Mouse (Mus musculus): ENCODE data around the gene A630095N17Rik. TPM values are rescaled to one million over a fixed set of nuclear protein-coding genes. Genes with fewer than 3 reads are reported as not detected.

The A630095N17Rik gene
- polyA plus RNA-seq (2012; rRNA removed; ENCODE audit: low replicate concordance), result not detected in 2 replicates

GRCm38 (mm10) chr1:75231664-75232152 lies at the start of gene A630095N17Rik:
Gene A630095N17Rik, minus strand, starts transcription at chr1:75232102.

GRCm38 (mm10) chr1:75278228-75278627 lies 46.3 kb upstream of the A630095N17Rik start, which contains the start of gene Resp18:
Gene Resp18, minus strand, starts transcription at chr1:75278415.

GRCm38 (mm10) chr1:75264091-75264880 lies 32.4 kb upstream of the A630095N17Rik start, which contains the start of gene Ptprn:
Gene Ptprn, minus strand, starts transcription at chr1:75264502.

GRCm38 (mm10) chr1:75236117-75237050 lies 4.5 kb upstream of the A630095N17Rik start, which contains the start of gene Dnajb2:
Gene Dnajb2, plus strand, starts transcription at chr1:75236406.

GRCm38 (mm10) chr1:75219531-75219930 lies 12.4 kb downstream of the A630095N17Rik start, which contains the start of gene Tuba4a:
Gene Tuba4a, minus strand, starts transcription at chr1:75219865.

GRCm38 (mm10) chr1:75210136-75211087 lies 21.5 kb downstream of the A630095N17Rik start, which contains the start of the genes Glb1l and Stk16:
Gene Glb1l, minus strand, starts transcription at chr1:75210813.
Gene Stk16, plus strand, starts transcription at chr1:75210838.

GRCm38 (mm10) chr1:75191622-75192402 lies 40.1 kb downstream of the A630095N17Rik start, which contains the start of the genes Ankzf1 and Atg9a:
Gene Ankzf1, plus strand, starts transcription at chr1:75192151.
Gene Atg9a, minus strand, starts transcription at chr1:75192196.

GRCm38 (mm10) chr1:75180105-75180590 lies 51.8 kb downstream of the A630095N17Rik start, which contains the start of gene Abcb6:
Gene Abcb6, minus strand, starts transcription at chr1:75180392.

Other genes with a start within 250 kb of the A630095N17Rik start
- 2.6 and 5.6 TPM in 2 replicates for gene Nhej1, start 106.9 kb downstream of the A630095N17Rik start, polyA plus RNA-seq (2012; rRNA removed; ENCODE audit: low replicate concordance)
- 0.76 and 0.80 TPM in 2 replicates for gene Slc23a3, start 98.2 kb downstream of the A630095N17Rik start, polyA plus RNA-seq (2012; rRNA removed; ENCODE audit: low replicate concordance)
- 66.5 and 70.1 TPM in 2 replicates for gene Cnppd1, start 89.4 kb downstream of the A630095N17Rik start, polyA plus RNA-seq (2012; rRNA removed; ENCODE audit: low replicate concordance)
- gene Retreg2, start 89.3 kb downstream of the A630095N17Rik start, polyA plus RNA-seq (2012; rRNA removed; ENCODE audit: low replicate concordance), result 139 and 161 TPM in 2 replicates
- 73.7 and 75.2 TPM in 2 replicates for gene Zfand2b, start 63.5 kb downstream of the A630095N17Rik start, polyA plus RNA-seq (2012; rRNA removed; ENCODE audit: low replicate concordance)
- gene Abcb6, start 51.7 kb downstream of the A630095N17Rik start, polyA plus RNA-seq (2012; rRNA removed; ENCODE audit: low replicate concordance), result 19.2 and 31.3 TPM in 2 replicates
- gene Ankzf1, start 40.0 kb downstream of the A630095N17Rik start, polyA plus RNA-seq (2012; rRNA removed; ENCODE audit: low replicate concordance), result 13.9 and 17.8 TPM in 2 replicates
- 70.2 and 110 TPM in 2 replicates for gene Atg9a, start 39.9 kb downstream of the A630095N17Rik start, polyA plus RNA-seq (2012; rRNA removed; ENCODE audit: low replicate concordance)
- gene Glb1l, start 21.3 kb downstream of the A630095N17Rik start, polyA plus RNA-seq (2012; rRNA removed; ENCODE audit: low replicate concordance), result 9.4 and 18.5 TPM in 2 replicates
- gene Stk16, start 21.3 kb downstream of the A630095N17Rik start, polyA plus RNA-seq (2012; rRNA removed; ENCODE audit: low replicate concordance), result 187 and 188 TPM in 2 replicates
- 75.9 and 184 TPM in 2 replicates for gene Tuba4a, start 12.2 kb downstream of the A630095N17Rik start, polyA plus RNA-seq (2012; rRNA removed; ENCODE audit: low replicate concordance)
- gene Dnajb2, start 4.3 kb upstream of the A630095N17Rik start, polyA plus RNA-seq (2012; rRNA removed; ENCODE audit: low replicate concordance), result 50.7 and 52.0 TPM in 2 replicates
- gene Ptprn, start 32.4 kb upstream of the A630095N17Rik start, polyA plus RNA-seq (2012; rRNA removed; ENCODE audit: low replicate concordance), result 0.11 and 0.19 TPM in 2 replicates
- gene Resp18, start 46.3 kb upstream of the A630095N17Rik start, polyA plus RNA-seq (2012; rRNA removed; ENCODE audit: low replicate concordance), result not detected in 2 replicates
- gene Dnpep, start 85.9 kb upstream of the A630095N17Rik start, polyA plus RNA-seq (2012; rRNA removed; ENCODE audit: low replicate concordance), result 167 and 178 TPM in 2 replicates
- gene Des, start 128.2 kb upstream of the A630095N17Rik start, polyA plus RNA-seq (2012; rRNA removed; ENCODE audit: low replicate concordance), result 24.9 and 299 TPM in 2 replicates
- gene Speg, start 143.2 kb upstream of the A630095N17Rik start, polyA plus RNA-seq (2012; rRNA removed; ENCODE audit: low replicate concordance), result 28.4 and 38.3 TPM in 2 replicates
- 137 and 159 TPM in 2 replicates for gene Gmppa, start 203.8 kb upstream of the A630095N17Rik start, polyA plus RNA-seq (2012; rRNA removed; ENCODE audit: low replicate concordance)
- 0.08 TPM in 1 of 2 replicates, not detected in the other for gene Asic4, start 218.3 kb upstream of the A630095N17Rik start, polyA plus RNA-seq (2012; rRNA removed; ENCODE audit: low replicate concordance)
- gene Chpf, start 247.2 kb upstream of the A630095N17Rik start, polyA plus RNA-seq (2012; rRNA removed; ENCODE audit: low replicate concordance), result 66.9 and 145 TPM in 2 replicates
- gene Tmem198, start 247.4 kb upstream of the A630095N17Rik start, polyA plus RNA-seq (2012; rRNA removed; ENCODE audit: low replicate concordance), result 2.6 and 4.9 TPM in 2 replicates

Data from mammary gland, adult 2 months (tissue).